Mouse (Mus musculus): ENCODE measurements around the gene Erbb4. TPM values are rescaled to one million over a fixed set of nuclear protein-coding genes. Genes with fewer than 3 reads are reported as not detected.

Erbb4 gene
- total RNA-seq (2021), result under 1 TPM; 0.78 to 0.88 TPM
- long read RNA-seq, experiment 1, result 0 reads
- long read RNA-seq, experiment 2, result 0 reads

- peak; percentile 4 for DNase-seq
These were observed at the start of gene Erbb4 for GRCm38 (mm10) chr1:69107485-69108158. Gene Erbb4 (minus strand): TSS chr1:69108059.

GRCm38 (mm10) chr1:69157346-69157745 is 49.5 kb upstream of the Erbb4 start:
- DNase-seq, result no peak
- intact Hi-C loops (cut with DNase I; ENCODE audit: low total_unique reads), result no loop called here

More at GRCm38 (mm10) chr1:69107485-69108158, at the start of gene Erbb4:
- intact Hi-C loops (cut with DNase I; ENCODE audit: low total_unique reads), result no loop called here

GRCm38 (mm10) chr1:69141341-69141740 is 33.5 kb upstream of the Erbb4 start:
- intact Hi-C loops (cut with DNase I; ENCODE audit: low total_unique reads), result no loop called here
- DNase-seq, result no peak

GRCm38 (mm10) chr1:69139519-69139868 is 31.6 kb upstream of the Erbb4 start:
- DNase-seq, result no peak

GRCm38 (mm10) chr1:69138856-69139518 is 31.1 kb upstream of the Erbb4 start:
- DNase-seq, result peak; percentile 44
- intact Hi-C loops (cut with DNase I; ENCODE audit: low total_unique reads), result loop anchor here (10.0 kb wide), 2 partner anchors 1034 to 1504 kb away; no protein-coding TSS in a partner anchor

More at GRCm38 (mm10) chr1:69139519-69139868, 31.6 kb upstream of the Erbb4 start:
- intact Hi-C loops (cut with DNase I; ENCODE audit: low total_unique reads), result loop anchor here (10.0 kb wide), 2 partner anchors 1035 to 1505 kb away; no protein-coding TSS in a partner anchor

DNA sequence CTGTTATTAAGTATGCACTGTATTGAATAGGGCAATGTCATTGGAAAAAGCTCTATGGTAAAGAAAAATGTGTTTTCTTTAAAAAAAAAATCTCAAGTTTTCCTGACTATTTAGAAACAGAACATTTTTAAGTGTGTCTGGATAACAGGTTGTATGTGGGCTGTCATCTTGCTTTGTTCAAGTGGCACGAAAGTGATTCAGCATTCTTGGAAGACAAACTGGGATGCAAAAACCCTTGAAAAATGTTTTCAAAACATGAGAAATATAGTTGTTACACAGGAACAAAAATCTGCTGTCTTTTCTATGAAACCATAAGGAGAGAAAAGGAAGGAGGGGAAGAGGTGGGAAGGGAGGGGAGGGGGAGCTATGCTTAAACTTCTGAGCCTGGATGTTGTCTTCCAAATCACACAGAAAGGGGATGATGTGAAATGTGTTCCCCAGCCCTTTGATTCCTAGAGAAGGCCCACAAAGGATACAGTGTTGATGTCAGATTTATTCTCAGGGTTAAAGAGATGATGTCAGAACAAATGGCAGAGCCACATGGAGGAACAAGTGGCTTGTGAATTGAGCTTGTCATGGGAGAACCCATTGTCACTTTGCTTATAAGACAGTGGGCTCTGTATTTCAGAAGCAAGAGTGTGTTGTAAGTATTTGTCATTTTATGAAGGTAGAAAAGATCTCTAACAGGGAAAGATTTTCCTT is 16.4 kb upstream of the Erbb4 start:
- intact Hi-C loops (cut with DNase I; ENCODE audit: low total_unique reads), result no loop called here

GRCm38 (mm10) chr1:69118249-69118938 is 10.5 kb upstream of the Erbb4 start:
- DNase-seq, result no peak

More for the DNA sequence above, 16.4 kb upstream of the Erbb4 start:
- no peak for DNase-seq

GRCm38 (mm10) chr1:69108159-69108925 is 483 bp upstream of the Erbb4 start:
- intact Hi-C loops (cut with DNase I; ENCODE audit: low total_unique reads), result no loop called here
- peak; percentile 17 for DNase-seq

More at GRCm38 (mm10) chr1:69118249-69118938, 10.5 kb upstream of the Erbb4 start:
- intact Hi-C loops (cut with DNase I; ENCODE audit: low total_unique reads), result no loop called here

DNA sequence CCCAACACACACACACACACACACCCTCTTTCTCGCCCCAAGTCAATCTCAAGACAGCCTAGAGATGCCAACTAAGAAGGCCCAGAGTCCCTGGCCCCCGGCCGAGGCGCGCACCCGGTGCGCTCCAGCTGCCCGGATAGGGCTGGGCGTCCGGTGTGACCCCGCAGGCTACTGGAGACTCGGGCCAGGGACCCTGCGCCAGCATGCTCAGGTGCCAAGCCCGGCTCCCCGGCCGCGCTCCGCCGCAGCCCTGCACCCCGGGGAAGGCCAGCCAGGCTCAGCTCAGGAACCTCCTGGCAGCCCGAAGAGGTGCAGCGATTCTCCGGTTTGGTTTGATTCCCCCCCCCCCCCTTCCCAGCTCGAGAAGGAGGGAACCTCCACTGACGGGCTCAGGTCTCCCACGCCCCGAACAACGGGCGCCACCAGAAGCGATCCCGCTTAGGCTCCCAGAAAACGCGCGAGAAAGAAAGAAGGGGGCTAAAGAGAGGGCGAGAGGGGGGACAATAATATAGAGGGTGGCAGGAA is 860 bp downstream of the Erbb4 start:
- peak; percentile 21 for DNase-seq
- intact Hi-C loops (cut with DNase I; ENCODE audit: low total_unique reads), result no loop called here

GRCm38 (mm10) chr1:69106322-69106761 is 1.5 kb downstream of the Erbb4 start:
- DNase-seq, result peak; percentile 6
- intact Hi-C loops (cut with DNase I; ENCODE audit: low total_unique reads), result no loop called here

GRCm38 (mm10) chr1:69105493-69106321 is 2.2 kb downstream of the Erbb4 start:
- intact Hi-C loops (cut with DNase I; ENCODE audit: low total_unique reads), result no loop called here
- DNase-seq, result no peak

DNA sequence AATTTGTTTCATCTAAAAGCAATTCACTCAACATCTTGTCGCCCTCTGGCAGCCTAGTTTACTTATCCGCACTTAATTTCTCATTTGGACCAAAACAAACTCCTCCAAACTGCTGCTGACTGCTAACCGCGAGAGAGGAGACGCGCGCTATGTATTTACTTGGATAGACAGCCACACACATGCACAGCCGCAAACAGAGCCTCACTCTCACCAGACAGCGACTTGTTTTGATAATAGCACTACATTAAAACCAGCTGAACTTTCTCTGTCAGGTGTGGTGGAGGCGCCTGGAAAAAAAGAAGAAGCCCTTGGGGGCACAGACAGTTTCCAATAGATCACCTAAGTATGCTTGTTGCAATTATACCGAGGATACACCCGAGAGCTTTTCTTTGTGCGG is 2.8 kb downstream of the Erbb4 start:
- intact Hi-C loops (cut with DNase I; ENCODE audit: low total_unique reads), result no loop called here

DNA sequence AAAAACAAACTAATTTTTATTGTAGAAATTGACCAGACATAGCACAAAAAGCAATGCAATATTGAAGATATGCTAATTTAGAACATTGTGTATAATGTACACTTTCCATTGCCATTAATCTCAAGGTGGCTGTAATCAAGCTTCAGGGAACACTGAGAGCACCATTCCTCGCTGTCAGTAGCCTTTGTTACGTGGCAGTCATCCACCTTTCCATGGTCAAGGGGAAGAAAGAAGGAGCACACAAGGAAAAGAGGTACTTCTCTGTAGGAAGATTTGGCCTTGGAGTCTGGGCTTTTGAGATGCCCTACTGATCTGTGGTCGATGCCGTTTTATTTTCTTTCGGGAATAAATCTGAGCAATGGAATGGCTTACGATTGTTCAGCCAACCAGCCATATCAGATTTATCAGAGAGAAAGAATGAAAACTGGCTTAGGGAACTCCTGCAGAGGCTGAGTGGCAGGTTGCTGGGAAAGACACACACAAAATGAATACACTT is 4.6 kb downstream of the Erbb4 start:
- intact Hi-C loops (cut with DNase I; ENCODE audit: low total_unique reads), result no loop called here
- no peak for DNase-seq

More for the DNA sequence above, 2.8 kb downstream of the Erbb4 start:
- DNase-seq, result no peak

DNA sequence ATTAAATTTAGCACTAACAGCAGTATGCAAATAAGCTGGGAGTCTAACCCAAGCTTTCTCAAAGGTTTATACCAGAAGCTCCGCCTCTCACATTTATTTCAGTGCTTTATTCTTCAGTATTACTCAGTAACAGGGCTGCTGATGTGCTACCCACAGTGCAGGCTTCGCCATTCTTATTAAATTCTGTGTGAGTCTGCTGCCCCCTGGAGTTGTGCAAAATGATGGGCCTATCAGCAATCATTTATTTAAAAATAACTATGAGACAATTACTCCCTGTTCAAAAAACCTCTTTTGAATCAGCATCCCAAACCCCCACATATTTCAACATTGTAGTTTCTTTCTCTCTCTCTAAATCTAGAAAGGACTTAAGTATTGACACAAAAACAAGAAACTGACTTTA is 6.2 kb downstream of the Erbb4 start:
- no peak for DNase-seq
- intact Hi-C loops (cut with DNase I; ENCODE audit: low total_unique reads), result no loop called here

DNA sequence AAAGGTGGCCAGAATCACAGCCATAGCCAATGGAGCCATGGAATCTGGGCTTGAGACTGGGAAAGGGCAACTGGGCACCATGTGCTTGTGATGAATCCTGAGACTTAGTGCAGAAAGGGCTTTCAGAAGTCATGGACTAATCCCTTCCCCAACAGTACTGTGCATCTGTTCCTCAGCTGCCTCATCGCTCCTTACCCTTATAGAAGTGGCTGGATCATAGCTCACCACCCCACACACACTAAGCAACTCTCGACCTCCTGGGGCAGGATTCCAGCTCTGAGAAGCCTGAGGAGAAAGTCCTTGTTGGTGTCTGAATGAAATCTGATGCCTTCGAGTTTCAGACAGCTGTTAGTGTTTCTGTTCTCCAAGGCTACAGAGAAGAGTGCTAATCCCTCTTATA is 14.8 kb downstream of the Erbb4 start:
- DNase-seq, result no peak
- intact Hi-C loops (cut with DNase I; ENCODE audit: low total_unique reads), result no loop called here

- DNase-seq, result no peak
- intact Hi-C loops (cut with DNase I; ENCODE audit: low total_unique reads), result no loop called here
These were observed 18.5 kb downstream of the Erbb4 start for GRCm38 (mm10) chr1:69089331-69089730.

- DNase-seq, result no peak
- intact Hi-C loops (cut with DNase I; ENCODE audit: low total_unique reads), result no loop called here
These were observed 22.1 kb downstream of the Erbb4 start for GRCm38 (mm10) chr1:69085753-69086152.

GRCm38 (mm10) chr1:69048918-69049317 is 58.9 kb downstream of the Erbb4 start:
- intact Hi-C loops (cut with DNase I; ENCODE audit: low total_unique reads), result no loop called here
- no peak for DNase-seq

All from gastrocnemius, postnatal 14 days (tissue).